Mouse (Mus musculus): Measurements from ENCODE around the gene Mgmt.

The Mgmt gene

GRCm38 (mm10) chr7:137066211-137066610 lies 171.8 kb downstream of the Mgmt start:
- no peak for DNase-seq

DNA sequence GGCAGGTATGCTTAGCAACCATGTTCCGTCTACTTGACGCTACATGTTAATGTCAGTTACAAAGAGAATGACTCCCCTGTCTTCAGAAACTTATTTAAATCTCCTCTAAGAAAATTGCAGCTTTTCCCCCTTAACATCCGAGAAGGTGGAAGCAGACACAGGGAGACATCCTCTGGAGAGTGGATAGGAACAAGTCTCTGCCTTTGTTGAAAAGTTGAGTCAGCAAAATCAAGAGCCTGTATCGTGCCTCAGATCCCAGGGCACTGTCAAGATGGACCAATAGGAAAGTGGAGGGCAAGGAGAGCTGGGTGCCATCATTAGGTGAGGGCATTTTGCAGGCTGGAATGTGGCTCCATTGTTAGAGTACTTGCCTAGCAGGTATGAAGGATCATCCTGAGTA lies 172.6 kb downstream of the Mgmt start:
- no peak for DNase-seq

GRCm38 (mm10) chr7:137067758-137068157 lies 173.3 kb downstream of the Mgmt start:
- DNase-seq = no peak

- no peak for DNase-seq
These were observed 174.4 kb downstream of the Mgmt start for GRCm38 (mm10) chr7:137068796-137069195.

- DNase-seq = no peak
These were observed 175.4 kb downstream of the Mgmt start for GRCm38 (mm10) chr7:137069768-137070167.

GRCm38 (mm10) chr7:137071346-137071745 lies 176.9 kb downstream of the Mgmt start:
- no peak for DNase-seq

DNA sequence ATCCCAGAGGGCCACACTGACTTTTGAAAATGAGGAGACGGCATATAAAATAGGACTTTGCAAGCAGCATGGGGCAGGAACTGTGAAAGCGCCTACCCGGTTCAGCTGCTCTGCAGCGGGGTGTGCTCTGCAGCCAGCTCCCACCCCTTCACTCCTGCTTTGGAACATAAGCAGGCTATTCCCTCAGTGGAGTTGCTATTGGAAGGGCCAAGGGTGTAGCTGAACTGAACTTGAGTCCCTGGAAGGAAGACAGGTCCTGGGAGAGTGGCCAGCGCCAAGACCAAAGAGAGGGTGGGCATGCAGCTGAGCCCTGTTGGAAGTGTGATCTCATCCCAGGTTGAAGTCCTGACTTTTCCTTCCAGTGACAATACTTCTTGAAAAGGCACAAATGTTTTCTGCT lies 179.5 kb downstream of the Mgmt start:
- DNase-seq = no peak

DNA sequence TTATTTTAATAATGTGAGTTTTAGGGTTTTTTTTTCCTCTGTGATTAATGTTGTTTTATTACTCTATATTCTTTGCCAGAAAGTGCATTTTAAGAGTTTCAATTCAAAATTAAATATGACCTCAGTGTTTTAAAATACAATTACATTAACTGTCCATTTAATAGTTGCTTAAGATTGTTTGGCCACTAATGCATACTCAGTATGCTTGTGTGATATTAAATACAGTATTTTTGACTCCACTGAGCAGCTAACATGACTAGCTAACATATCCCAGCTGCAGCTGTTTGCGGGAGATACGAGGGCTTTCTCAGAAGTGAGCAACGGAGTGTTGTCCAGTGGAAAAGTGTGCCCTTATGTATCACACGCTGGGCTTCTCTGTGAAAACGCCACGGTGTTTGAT lies 179.9 kb downstream of the Mgmt start:
- DNase-seq = no peak

DNA sequence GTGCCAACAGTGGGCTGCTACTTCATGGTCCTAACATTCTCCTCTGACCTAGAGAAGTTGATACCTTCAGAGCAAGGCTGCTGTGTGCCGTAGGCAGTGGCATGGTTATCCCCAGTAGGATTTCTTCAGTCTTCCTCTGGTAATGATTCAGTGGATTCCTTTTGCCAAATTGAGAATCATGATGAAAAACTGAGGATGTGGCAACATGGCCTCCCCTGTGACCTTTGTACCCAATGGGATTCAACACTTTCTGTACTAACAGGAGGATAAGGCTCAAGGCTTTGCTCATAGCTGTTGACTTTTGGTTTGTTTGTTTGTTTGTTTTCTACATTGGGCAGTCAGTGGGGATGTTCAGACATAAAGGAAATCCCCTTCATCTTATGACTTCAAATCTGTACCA lies 180.9 kb downstream of the Mgmt start:
- DNase-seq = no peak

GRCm38 (mm10) chr7:137080171-137080570 lies 185.8 kb downstream of the Mgmt start:
- DNase-seq = no peak

GRCm38 (mm10) chr7:137082171-137082570 lies 187.8 kb downstream of the Mgmt start:
- DNase-seq = no peak

GRCm38 (mm10) chr7:137084651-137085050 lies 190.2 kb downstream of the Mgmt start:
- DNase-seq = no peak

DNA sequence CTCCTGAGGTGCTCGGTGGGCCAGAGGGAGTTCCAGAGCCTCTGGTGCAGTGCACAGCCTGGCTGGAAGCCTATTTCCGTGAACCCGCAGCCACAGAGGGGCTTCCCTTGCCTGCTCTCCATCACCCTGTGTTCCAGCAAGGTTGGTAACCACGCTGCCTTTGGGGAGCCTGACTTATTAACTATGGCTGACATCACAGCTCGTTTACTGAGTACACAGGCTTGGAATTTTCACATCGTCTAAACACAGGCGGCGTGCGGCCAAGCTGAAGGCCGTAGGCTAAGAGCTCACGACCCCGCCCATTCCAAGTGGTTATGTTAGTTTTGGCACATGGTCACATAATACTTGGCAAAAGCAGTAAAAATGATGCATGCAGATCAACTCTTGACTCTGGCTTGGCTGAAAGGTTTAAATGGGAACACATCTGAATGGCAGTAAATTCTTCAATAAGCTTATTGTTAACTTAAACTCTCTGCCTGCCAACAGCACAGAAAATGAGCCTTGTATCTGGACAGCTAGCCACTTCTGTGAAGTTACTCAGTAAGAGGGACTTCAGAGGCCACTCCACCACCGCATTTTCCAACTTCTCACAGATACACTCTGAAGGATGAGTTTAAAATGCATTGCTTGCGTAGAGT lies 191.7 kb downstream of the Mgmt start:
- DNase-seq = peak; percentile 10

- no peak for DNase-seq
These were observed 192.7 kb downstream of the Mgmt start for GRCm38 (mm10) chr7:137087136-137087535.

DNA sequence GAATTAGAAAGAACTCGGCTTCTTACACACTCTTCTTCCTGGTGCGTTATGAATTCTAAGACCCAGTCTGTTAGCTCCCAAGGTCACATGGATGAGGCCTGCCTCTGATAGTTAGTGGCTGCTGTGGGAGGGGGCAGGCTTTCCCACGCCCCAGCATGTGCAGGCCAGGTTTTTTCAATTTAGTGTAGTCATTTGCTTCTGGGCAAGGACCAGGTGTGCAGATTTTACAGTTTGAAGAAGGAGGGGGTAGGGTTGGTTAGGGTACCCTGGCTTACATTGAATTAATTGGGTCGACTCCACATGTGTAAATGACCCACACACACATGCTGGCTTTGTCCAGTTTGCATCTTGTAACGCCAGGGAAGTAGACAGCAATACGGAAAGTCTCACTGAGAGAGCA lies 193.7 kb downstream of the Mgmt start:
- DNase-seq = no peak

GRCm38 (mm10) chr7:137094551-137094950 lies 200.1 kb downstream of the Mgmt start:
- DNase-seq = no peak

DNA sequence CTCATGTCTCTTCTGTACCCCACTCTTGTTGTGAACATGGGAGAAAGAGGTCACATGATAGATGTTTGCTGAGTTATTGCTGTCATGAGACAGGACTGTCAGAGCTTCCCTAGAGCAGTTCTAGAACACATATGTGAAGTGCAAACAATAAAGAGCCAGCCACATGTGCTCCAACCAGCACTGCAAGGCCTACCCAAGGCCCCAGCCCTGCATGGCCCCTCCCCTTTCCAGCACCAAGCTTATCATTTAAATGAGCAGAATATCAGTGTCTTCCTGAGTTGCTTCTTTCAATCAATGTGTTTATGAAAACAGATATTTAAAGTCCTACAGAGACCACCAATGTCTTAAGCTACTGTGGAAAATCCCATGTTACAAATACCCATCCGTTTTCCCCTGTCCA lies 201.3 kb downstream of the Mgmt start:
- DNase-seq = no peak

GRCm38 (mm10) chr7:137099766-137100165 lies 205.4 kb downstream of the Mgmt start:
- DNase-seq = no peak

DNA sequence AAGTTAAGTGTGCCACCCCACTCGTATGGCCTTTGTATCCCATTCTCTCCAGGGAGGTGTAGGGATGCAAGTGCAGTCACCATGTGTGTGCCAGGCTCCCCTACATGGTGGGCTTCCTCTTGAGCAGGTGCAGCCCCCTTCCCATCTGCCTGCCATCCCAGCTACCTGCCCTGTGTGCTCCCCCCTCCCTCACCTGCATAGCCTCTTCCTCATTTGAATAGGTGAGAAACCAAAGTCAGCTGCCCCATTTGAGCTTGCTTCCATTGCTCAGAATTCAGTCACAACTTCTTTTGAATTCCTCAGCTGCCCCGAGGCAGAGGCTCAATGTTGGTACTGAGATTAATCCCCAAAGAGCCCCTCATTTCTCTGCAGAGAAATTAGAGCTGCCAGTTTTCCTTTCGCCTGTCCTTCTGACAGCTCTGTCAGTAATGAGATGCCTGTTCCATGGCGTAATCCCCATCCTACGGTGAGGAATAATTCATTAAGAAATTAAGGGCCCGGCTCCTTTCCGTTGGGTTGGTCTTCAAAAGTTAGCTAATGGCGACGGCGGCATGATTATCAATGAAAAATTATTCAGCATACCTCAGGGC lies 208.3 kb downstream of the Mgmt start:
- no peak for DNase-seq

GRCm38 (mm10) chr7:137112101-137112500 lies 217.7 kb downstream of the Mgmt start:
- no peak for DNase-seq

DNA sequence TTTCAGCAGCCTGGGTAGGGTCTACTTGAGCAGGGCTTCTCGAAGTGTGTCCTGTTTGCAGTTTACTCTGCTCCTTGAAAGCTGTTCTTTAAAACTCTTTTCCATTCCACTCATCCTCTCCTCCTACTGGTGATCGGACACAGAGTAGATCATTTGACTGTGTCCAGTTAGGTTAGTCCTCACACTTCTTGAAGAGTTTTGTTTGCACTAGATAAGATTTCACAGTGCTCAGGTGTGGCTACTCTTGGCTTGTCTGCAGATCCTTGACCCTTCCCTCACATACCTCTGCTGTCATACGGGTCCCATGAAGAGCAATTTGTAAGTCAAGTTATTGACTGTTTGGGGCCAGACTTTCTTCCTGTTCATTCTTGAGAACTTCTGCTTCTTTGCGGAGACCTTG lies 221.8 kb downstream of the Mgmt start:
- no peak for DNase-seq

DNA sequence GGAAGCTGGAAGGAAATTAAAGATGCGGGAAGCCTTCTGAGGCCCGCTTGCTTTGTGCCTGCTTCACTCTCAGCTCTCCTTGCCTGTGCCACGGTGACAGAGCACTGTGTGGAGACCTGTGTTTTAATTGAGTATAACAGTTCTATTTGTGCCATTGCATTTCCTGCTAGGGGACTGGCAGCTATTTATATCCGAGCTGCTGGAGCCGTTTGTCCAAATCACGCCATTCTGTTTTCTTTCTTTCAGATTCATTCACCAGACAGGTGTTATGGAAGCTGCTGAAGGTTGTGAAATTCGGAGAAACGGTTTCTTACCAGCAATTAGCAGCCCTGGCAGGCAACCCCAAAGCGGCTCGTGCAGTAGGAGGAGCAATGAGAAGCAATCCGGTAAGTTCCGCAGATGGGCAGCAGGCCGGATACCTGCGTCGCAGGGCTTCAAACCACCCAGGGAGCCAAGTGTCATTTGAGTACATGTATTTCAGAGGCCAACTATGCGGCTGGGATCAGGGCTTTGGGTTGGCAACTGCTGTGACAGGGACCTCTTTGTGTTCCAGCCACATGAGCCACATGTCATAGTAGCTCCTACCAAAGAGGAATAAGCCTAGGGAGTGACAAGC lies 226.9 kb downstream of the Mgmt start:
- no peak for DNase-seq

- no peak for DNase-seq
These were observed 234.3 kb downstream of the Mgmt start for GRCm38 (mm10) chr7:137128726-137129125.

GRCm38 (mm10) chr7:137130211-137130610 lies 235.8 kb downstream of the Mgmt start:
- no peak for DNase-seq

GRCm38 (mm10) chr7:137131957-137132356 lies 237.5 kb downstream of the Mgmt start:
- no peak for DNase-seq
